11 mouse cellular contexts compared by ENCODE assay signal in the genomic region with DNA sequence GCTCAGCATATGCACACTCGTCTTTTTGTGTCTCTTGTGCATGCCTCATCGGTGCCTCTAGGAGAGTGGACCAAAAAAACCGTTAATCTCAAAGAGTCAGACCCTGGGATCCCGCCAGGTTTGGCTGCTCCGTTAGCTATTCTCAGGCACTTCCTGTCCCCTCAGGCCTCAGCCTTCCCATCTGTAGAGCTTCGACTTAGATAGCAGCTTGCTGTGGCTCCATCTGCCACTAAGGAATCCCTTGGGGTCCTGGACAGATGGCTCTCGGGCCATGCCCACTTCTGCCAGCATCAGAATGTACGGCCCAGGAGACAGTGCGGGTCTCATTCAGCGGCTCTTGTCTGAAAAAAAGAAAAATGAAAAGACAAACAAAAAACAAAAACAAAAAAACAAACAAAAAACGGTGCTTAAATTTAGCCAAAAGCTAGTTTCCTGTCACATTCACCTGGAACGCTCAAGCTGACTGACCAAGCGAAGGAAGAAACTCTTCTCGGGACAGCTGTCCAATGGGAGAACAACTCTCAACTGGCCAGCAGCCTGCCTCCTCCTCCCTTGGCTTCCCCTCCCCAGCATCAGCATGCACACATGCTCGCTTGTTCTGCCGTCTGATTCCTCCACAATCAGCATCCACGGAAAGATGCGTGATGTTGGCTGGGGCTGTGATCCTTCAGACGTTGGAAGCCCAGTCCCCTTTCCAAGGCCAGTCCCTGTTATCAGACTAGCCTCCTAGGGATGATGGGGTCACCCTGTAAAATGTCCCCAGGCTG.
DNase-seq lines count a peak whose midpoint lies in the region; ATAC-seq and TF ChIP-seq lines count a peak whose summit lies in the region.
"Had no signal": no experiment of that assay in that cellular context is flagged by ENCODE, and none has a peak within 500 bp of the region (broad histone marks: within the 10 kb centered on the region; RNA-seq: fewer than 3 reads in every experiment).

No protein-coding gene starts in this region.

- no peaks in the 10 kb centered on the region for H3K9me3 ChIP-seq in hindbrain, embryonic 16.5 days (ENCODE audit: control insufficient read depth, low read length)
- H3K9me3 ChIP-seq: heart, embryonic 15.5 days; limb, embryonic 13.5 days had no signal

- H3K4me3 ChIP-seq in gastrocnemius, adult 2 months: no peak overlapping the region
- no peak overlapping the region for H3K4me3 ChIP-seq in hindbrain, embryonic 16.5 days (ENCODE audit: low read length)
- H3K4me3 ChIP-seq: heart, embryonic 15.5 days; limb, embryonic 13.5 days had no signal

- WGBS in hindbrain, embryonic 16.5 days: 31% methylated on average over 19 of the region's 19 CpGs

- no peak for TF ChIP-seq CTCF in gastrocnemius, adult 2 months (IDR thresholded peaks at IDR 0.05)
- no peak for TF ChIP-seq CTCF in brain, embryonic 14.5 days (IDR thresholded peaks at IDR 0.05; ENCODE audit: borderline replicate concordance, extremely low read depth, insufficient read depth, insufficient read length)

- intact Hi-C loops in gastrocnemius, adult 2 months (cut with DNase I): no loop called here
- intact Hi-C loops in gastrocnemius, postnatal 36 days (cut with DNase I): no loop called here

- peaks cover 12% of the 10 kb centered on the region; the same call in 1 of the 2 replicates for H3K4me1 ChIP-seq in hindbrain, embryonic 16.5 days (ENCODE audit: control insufficient read depth, insufficient read depth, low read depth, low read length)
- H3K4me1 ChIP-seq: heart, embryonic 15.5 days; limb, embryonic 13.5 days had no signal

- peak overlapping the region; percentile 28 for H3K4me2 ChIP-seq in hindbrain, embryonic 16.5 days (ENCODE audit: low read length)
- H3K4me2 ChIP-seq: heart, embryonic 15.5 days; limb, embryonic 13.5 days had no signal

- no peaks in the 10 kb centered on the region for H3K27me3 ChIP-seq in hindbrain, embryonic 16.5 days (replicated peaks; ENCODE audit: control insufficient read depth, insufficient read depth, low read length)
- H3K27me3 ChIP-seq: heart, embryonic 15.5 days had no signal

- H3K36me3 ChIP-seq in hindbrain, embryonic 16.5 days (ENCODE audit: control insufficient read depth, insufficient read depth, low read length): no peaks in the 10 kb centered on the region
- H3K36me3 ChIP-seq: heart, embryonic 15.5 days; limb, embryonic 13.5 days had no signal

- TF ChIP-seq POLR2A in brain, embryonic 14.5 days (IDR thresholded peaks at IDR 0.05; ENCODE audit: borderline replicate concordance, extremely low read depth, insufficient read depth, insufficient read length, poor library complexity, severe bottlenecking): no peak

- H3K9ac ChIP-seq in hindbrain, embryonic 16.5 days (ENCODE audit: low read depth, low read length): no peak overlapping the region
- H3K9ac ChIP-seq: heart, embryonic 15.5 days; limb, embryonic 13.5 days had no signal

- H3K27ac ChIP-seq in gastrocnemius, adult 2 months: no peak overlapping the region
- H3K27ac ChIP-seq in hindbrain, embryonic 16.5 days (ENCODE audit: low read depth, low read length): 0 out of 2 replicates have a peak overlapping the region, but pooled peaks have one; percentile 44
- H3K27ac ChIP-seq: heart, embryonic 15.5 days; limb, embryonic 13.5 days had no signal

- peak; percentile 32 for DNase-seq in gastrocnemius, adult 2 months
- DNase-seq in gastrocnemius, postnatal 36 days: no peak
- peak; percentile 83 for DNase-seq in brain, embryonic 14.5 days (ENCODE audit: low read depth)
- peak; percentile 95 for DNase-seq in cerebellum, postnatal 36 days
- no peak for DNase-seq in kidney, postnatal 25 days
- no peak for DNase-seq in thymus, postnatal 36 days
- DNase-seq in ovary, postnatal 14 days (ENCODE audit: low spot score): no peak
- DNase-seq: kidney, postnatal 36 days had no signal

- peak; percentile 89 for ATAC-seq in hindbrain, embryonic 16.5 days

Comparison
In these comparisons a context has a peak if more than half of its experiments do, and no peak if none do; other contexts are left out.
1. DNase-seq: peak in gastrocnemius, adult 2 months (single experiment), brain, embryonic 14.5 days (single experiment) and cerebellum, postnatal 36 days (2 of 2); none in gastrocnemius, postnatal 36 days (0 of 2), kidney, postnatal 25 days (0 of 2), thymus, postnatal 36 days (0 of 2) and ovary, postnatal 14 days (single experiment).